Mouse (Mus musculus): ENCODE results near the gene Gga1. TPM values are rescaled to one million over a fixed set of nuclear protein-coding genes. Genes with fewer than 3 reads are reported as not detected.

Gga1 gene
- polyA plus RNA-seq, 1 experiment from 2014 or later = 30.9 TPM

- H3K4me3 ChIP-seq (ENCODE audit: low read depth, low read length) = peak within 1 kb of the TSS; percentile 80
- no peaks in the 10 kb centered on the region for H3K9me3 ChIP-seq (ENCODE audit: control insufficient read depth, low read length)
- H3K4me2 ChIP-seq (ENCODE audit: low read depth, severe bottlenecking) = peak within 1 kb of the TSS; percentile 46
- WGBS = under 1% methylated on average over 42 of the region's 42 CpGs
- peak; percentile 90 for DNase-seq (ENCODE audit: low spot score)
- no peaks in the 10 kb centered on the region for H3K27me3 ChIP-seq (ENCODE audit: control insufficient read depth, insufficient read depth, low read length)
- peak; percentile 71 for ATAC-seq (ENCODE audit: insufficient number of reproducible peaks, low FRiP score, low TSS enrichment, low read depth)
- peak within 1 kb of the TSS; percentile 82 for H3K27ac ChIP-seq (replicated peaks; ENCODE audit: low read depth, low read length)
- H3K36me3 ChIP-seq (ENCODE audit: control insufficient read depth, insufficient read depth, low read length) = peaks cover 6% of the 10 kb centered on the region
- H3K4me1 ChIP-seq (ENCODE audit: control insufficient read depth, insufficient read depth, low read length) = peaks cover 4% of the 10 kb centered on the region; the same call in 1 of the 2 replicates
- peak within 1 kb of the TSS; percentile 70 for H3K9ac ChIP-seq (ENCODE audit: low read length)
Observed at GRCm38 (mm10) chr15:78934784-78935320, 57.9 kb downstream of the Gga1 start, which contains the start of gene Nol12. Nol12 (plus strand) TSS chr15:78934933.

GRCm38 (mm10) chr15:78936403-78936802 is 59.4 kb downstream of the Gga1 start:
- H3K9me3 ChIP-seq (ENCODE audit: control insufficient read depth, low read length) = no peaks in the 10 kb centered on the region
- H3K4me2 ChIP-seq (ENCODE audit: low read depth, severe bottlenecking) = 0 out of 2 replicates have a peak overlapping the region, but pooled peaks have one; percentile 46
- WGBS = 92% methylated on average over 12 of the region's 12 CpGs
- ATAC-seq (ENCODE audit: insufficient number of reproducible peaks, low FRiP score, low TSS enrichment, low read depth) (no peak), DNase-seq (ENCODE audit: low spot score) (no peak)
- peaks cover 4% of the 10 kb centered on the region; the same call in 1 of the 2 replicates for H3K4me1 ChIP-seq (ENCODE audit: control insufficient read depth, insufficient read depth, low read length)
- no peaks in the 10 kb centered on the region for H3K27me3 ChIP-seq (ENCODE audit: control insufficient read depth, insufficient read depth, low read length)
- H3K4me3 ChIP-seq (ENCODE audit: low read depth, low read length) = no peak overlapping the region
- no peak overlapping the region for H3K27ac ChIP-seq (replicated peaks; ENCODE audit: low read depth, low read length)
- peaks cover 20% of the 10 kb centered on the region for H3K36me3 ChIP-seq (ENCODE audit: control insufficient read depth, insufficient read depth, low read length)
- H3K9ac ChIP-seq (ENCODE audit: low read length) = 0 out of 2 replicates have a peak overlapping the region, but pooled peaks have one; percentile 12

- no peak overlapping the region for H3K4me3 ChIP-seq (ENCODE audit: low read depth, low read length)
- H3K4me1 ChIP-seq (ENCODE audit: control insufficient read depth, insufficient read depth, low read length) = peaks cover 4% of the 10 kb centered on the region; the same call in 1 of the 2 replicates
- no peak overlapping the region for H3K4me2 ChIP-seq (ENCODE audit: low read depth, severe bottlenecking)
- no peak overlapping the region for H3K27ac ChIP-seq (replicated peaks; ENCODE audit: low read depth, low read length)
- 96% methylated on average over 10 of the region's 10 CpGs for WGBS
- H3K9me3 ChIP-seq (ENCODE audit: control insufficient read depth, low read length) = no peaks in the 10 kb centered on the region
- H3K27me3 ChIP-seq (ENCODE audit: control insufficient read depth, insufficient read depth, low read length) = no peaks in the 10 kb centered on the region
- ATAC-seq (ENCODE audit: insufficient number of reproducible peaks, low FRiP score, low TSS enrichment, low read depth) (no peak), DNase-seq (ENCODE audit: low spot score) (no peak)
- H3K36me3 ChIP-seq (ENCODE audit: control insufficient read depth, insufficient read depth, low read length) = peaks cover 22% of the 10 kb centered on the region
- H3K9ac ChIP-seq (ENCODE audit: low read length) = no peak overlapping the region
Observed at GRCm38 (mm10) chr15:78937311-78937710, 60.3 kb downstream of the Gga1 start.

- DNase-seq (ENCODE audit: low spot score) (no peak), ATAC-seq (ENCODE audit: insufficient number of reproducible peaks, low FRiP score, low TSS enrichment, low read depth) (no peak)
- WGBS = 92% methylated on average over 2 of the region's 2 CpGs
- Histone ChIP-seq H3K27me3 (ENCODE audit: control insufficient read depth, insufficient read depth, low read length) (no peaks in the 10 kb centered on the region), H3K4me1 (ENCODE audit: control insufficient read depth, insufficient read depth, low read length) (peaks cover 4% of the 10 kb centered on the region; the same call in 1 of the 2 replicates), H3K27ac (replicated peaks; ENCODE audit: low read depth, low read length) (no peak overlapping the region), H3K4me2 (ENCODE audit: low read depth, severe bottlenecking) (no peak overlapping the region), H3K4me3 (ENCODE audit: low read depth, low read length) (no peak overlapping the region), H3K9ac (ENCODE audit: low read length) (no peak overlapping the region), H3K9me3 (ENCODE audit: control insufficient read depth, low read length) (no peaks in the 10 kb centered on the region), H3K36me3 (ENCODE audit: control insufficient read depth, insufficient read depth, low read length) (peaks cover 22% of the 10 kb centered on the region)
Observed at GRCm38 (mm10) chr15:78937963-78938362, 61.0 kb downstream of the Gga1 start.

- Histone ChIP-seq H3K9ac (ENCODE audit: low read length) (no peak overlapping the region), H3K4me3 (ENCODE audit: low read depth, low read length) (no peak overlapping the region), H3K27me3 (ENCODE audit: control insufficient read depth, insufficient read depth, low read length) (no peaks in the 10 kb centered on the region), H3K27ac (replicated peaks; ENCODE audit: low read depth, low read length) (no peak overlapping the region), H3K4me1 (ENCODE audit: control insufficient read depth, insufficient read depth, low read length) (peaks cover 4% of the 10 kb centered on the region; the same call in 1 of the 2 replicates), H3K36me3 (ENCODE audit: control insufficient read depth, insufficient read depth, low read length) (peaks cover 22% of the 10 kb centered on the region), H3K9me3 (ENCODE audit: control insufficient read depth, low read length) (no peaks in the 10 kb centered on the region), H3K4me2 (ENCODE audit: low read depth, severe bottlenecking) (no peak overlapping the region)
- 93% methylated on average over 13 of the region's 13 CpGs for WGBS
- ATAC-seq (ENCODE audit: insufficient number of reproducible peaks, low FRiP score, low TSS enrichment, low read depth) (no peak), DNase-seq (ENCODE audit: low spot score) (no peak)
Observed at GRCm38 (mm10) chr15:78940325-78940724, 63.3 kb downstream of the Gga1 start.

- peaks cover 17% of the 10 kb centered on the region for H3K36me3 ChIP-seq (ENCODE audit: control insufficient read depth, insufficient read depth, low read length)
- WGBS = 5% methylated on average over 9 of the region's 9 CpGs
- DNase-seq (ENCODE audit: low spot score) (peak; percentile 90), ATAC-seq (ENCODE audit: insufficient number of reproducible peaks, low FRiP score, low TSS enrichment, low read depth) (peak; percentile 26; the same call in 1 of the 2 replicates)
- no peak overlapping the region; the same call in 1 of the 2 replicates for H3K9ac ChIP-seq (ENCODE audit: low read length)
- no peaks in the 10 kb centered on the region for H3K27me3 ChIP-seq (ENCODE audit: control insufficient read depth, insufficient read depth, low read length)
- H3K4me3 ChIP-seq (ENCODE audit: low read depth, low read length) = peak overlapping the region; percentile 14
- H3K27ac ChIP-seq (replicated peaks; ENCODE audit: low read depth, low read length) = no peak overlapping the region; the same call in 1 of the 2 replicates
- peak overlapping the region; percentile 42 for H3K4me2 ChIP-seq (ENCODE audit: low read depth, severe bottlenecking)
- no peaks in the 10 kb centered on the region for H3K4me1 ChIP-seq (ENCODE audit: control insufficient read depth, insufficient read depth, low read length)
- no peaks in the 10 kb centered on the region for H3K9me3 ChIP-seq (ENCODE audit: control insufficient read depth, low read length)
Observed at GRCm38 (mm10) chr15:78942663-78943062, 65.7 kb downstream of the Gga1 start.

Small RNA genes lying within 50 kb of the gene (microRNA-seq; reads per million reads assigned to microRNA genes)
- gene Mir6955 = not detected

Other genes with a start within 250 kb of the Gga1 start
- gene Elfn2, start 158.4 kb upstream of the Gga1 start, polyA plus RNA-seq (2014; fragmentation: Nextera tagmentation; extraction: Ambion mirVana) = not detected in 2 replicates
- 5.3 and 7.5 TPM in 2 replicates for gene Mfng, start 103.7 kb upstream of the Gga1 start, polyA plus RNA-seq (2014; fragmentation: Nextera tagmentation; extraction: Ambion mirVana)
- 3.4 and 3.5 TPM in 2 replicates for gene Card10, start 74.1 kb upstream of the Gga1 start, polyA plus RNA-seq (2014; fragmentation: Nextera tagmentation; extraction: Ambion mirVana)
- 11.2 and 12.6 TPM in 2 replicates for gene Cdc42ep1, start 34.6 kb upstream of the Gga1 start, polyA plus RNA-seq (2014; fragmentation: Nextera tagmentation; extraction: Ambion mirVana)
- not detected in 2 replicates for gene Lgals2, start 21.7 kb upstream of the Gga1 start, polyA plus RNA-seq (2014; fragmentation: Nextera tagmentation; extraction: Ambion mirVana)
- 0.92 and 1.0 TPM in 2 replicates for gene Gm49510, start 22.5 kb downstream of the Gga1 start, polyA plus RNA-seq (2014; fragmentation: Nextera tagmentation; extraction: Ambion mirVana)
- 45.0 and 50.9 TPM in 2 replicates for gene Sh3bp1, start 22.6 kb downstream of the Gga1 start, polyA plus RNA-seq (2014; fragmentation: Nextera tagmentation; extraction: Ambion mirVana)
- gene Pdxp, start 36.7 kb downstream of the Gga1 start, polyA plus RNA-seq (2014; fragmentation: Nextera tagmentation; extraction: Ambion mirVana) = 38.2 and 39.6 TPM in 2 replicates
- gene Lgals1, start 49.5 kb downstream of the Gga1 start, polyA plus RNA-seq (2014; fragmentation: Nextera tagmentation; extraction: Ambion mirVana) = 567 and 570 TPM in 2 replicates
- gene Nol12, start 57.7 kb downstream of the Gga1 start, polyA plus RNA-seq (2014; fragmentation: Nextera tagmentation; extraction: Ambion mirVana) = 72.7 and 76.3 TPM in 2 replicates
- gene Triobp, start 70.5 kb downstream of the Gga1 start, polyA plus RNA-seq (2014; fragmentation: Nextera tagmentation; extraction: Ambion mirVana) = 47.9 and 50.8 TPM in 2 replicates
- 271 and 369 TPM in 2 replicates for gene H1f0, start 151.3 kb downstream of the Gga1 start, polyA plus RNA-seq (2014; fragmentation: Nextera tagmentation; extraction: Ambion mirVana)
- gene Galr3, start 164.7 kb downstream of the Gga1 start, polyA plus RNA-seq (2014; fragmentation: Nextera tagmentation; extraction: Ambion mirVana) = not detected in 2 replicates
- gene Ankrd54, start 185.7 kb downstream of the Gga1 start, polyA plus RNA-seq (2014; fragmentation: Nextera tagmentation; extraction: Ambion mirVana) = 56.7 and 63.2 TPM in 2 replicates
- 275 and 280 TPM in 2 replicates for gene Eif3l, start 198.0 kb downstream of the Gga1 start, polyA plus RNA-seq (2014; fragmentation: Nextera tagmentation; extraction: Ambion mirVana)
- gene Micall1, start 231.7 kb downstream of the Gga1 start, polyA plus RNA-seq (2014; fragmentation: Nextera tagmentation; extraction: Ambion mirVana) = 7.8 and 8.1 TPM in 2 replicates